Mouse (Mus musculus) CD4-positive, CD25-positive, alpha-beta regulatory T cell, adult 4 months (primary cell): ENCODE data around the gene Oaz1. TPM values are rescaled to one million over a fixed set of nuclear protein-coding genes. Genes with fewer than 3 reads are reported as not detected.
A peak's percentile ranks its signal among the peaks of the same experiment; 100 is the strongest.

Experiments used
- ATAC-seq: one replicate; pipeline ENCODE4 v1.8.0; 2017
- polyA plus RNA-seq, 2 experiments: library from polyadenylated mRNA; unstranded; fragments of 100-300 nt; shearing (Covaris generic); gene quantifications; one replicate each; pipeline ENCODE4 v1.2.1; 2017

Gene Oaz1
- polyA plus RNA-seq, result 1,000 to 10,000 TPM; 1,727 to 2,219 TPM

GRCm38 (mm10) chr10:80826151-80827062 is at the start of gene Oaz1:
Oaz1 (plus strand) TSS chr10:80826656.
- peak; percentile 89 for ATAC-seq

GRCm38 (mm10) chr10:80777123-80777522 is 49.3 kb upstream of the Oaz1 start:
- no peak for ATAC-seq

GRCm38 (mm10) chr10:80779565-80779964 is 46.9 kb upstream of the Oaz1 start:
- ATAC-seq, result no peak

DNA sequence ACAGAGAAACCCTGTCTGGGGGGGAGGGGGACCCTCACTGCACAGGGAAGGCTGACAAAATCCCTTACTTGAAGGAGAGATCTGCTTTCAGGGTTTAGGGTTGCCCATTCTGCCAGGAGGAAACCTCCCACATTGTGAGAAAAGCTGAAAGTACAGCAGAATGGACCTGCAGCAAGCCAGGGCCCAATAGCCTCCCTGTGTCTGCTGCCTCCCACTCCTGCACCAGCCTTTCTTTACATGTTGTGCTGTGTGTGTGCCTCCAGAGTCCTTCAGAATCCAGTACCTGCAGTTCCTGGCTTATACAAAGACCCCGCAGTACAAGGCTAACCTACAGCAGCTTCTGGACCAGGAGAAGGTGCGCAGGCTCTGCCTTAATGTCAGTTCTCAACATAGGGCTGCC is 42.2 kb upstream of the Oaz1 start:
- no peak for ATAC-seq

- ATAC-seq, result no peak
Measured at GRCm38 (mm10) chr10:80784871-80785270, 41.6 kb upstream of the Oaz1 start.

DNA sequence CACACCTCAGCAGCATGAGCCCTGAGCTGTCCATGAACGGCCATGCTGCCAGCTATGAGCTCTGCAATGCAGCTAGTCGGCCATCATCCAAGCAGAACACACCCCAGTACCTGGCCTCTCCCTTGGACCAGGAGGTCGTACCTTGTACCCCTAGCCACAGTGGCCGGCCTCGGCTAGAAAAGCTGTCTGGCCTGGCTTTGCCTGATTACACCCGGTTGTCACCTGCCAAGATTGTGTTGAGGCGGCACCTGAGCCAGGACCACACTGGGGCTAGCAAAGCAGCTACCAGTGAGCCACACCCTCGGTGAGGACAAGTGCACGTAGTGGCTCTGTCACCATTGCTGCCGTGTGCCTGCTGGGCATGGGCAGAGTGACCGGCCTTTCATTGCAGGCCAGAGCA is 40.5 kb upstream of the Oaz1 start:
- no peak for ATAC-seq

GRCm38 (mm10) chr10:80787517-80787916 is 38.9 kb upstream of the Oaz1 start:
- no peak for ATAC-seq

DNA sequence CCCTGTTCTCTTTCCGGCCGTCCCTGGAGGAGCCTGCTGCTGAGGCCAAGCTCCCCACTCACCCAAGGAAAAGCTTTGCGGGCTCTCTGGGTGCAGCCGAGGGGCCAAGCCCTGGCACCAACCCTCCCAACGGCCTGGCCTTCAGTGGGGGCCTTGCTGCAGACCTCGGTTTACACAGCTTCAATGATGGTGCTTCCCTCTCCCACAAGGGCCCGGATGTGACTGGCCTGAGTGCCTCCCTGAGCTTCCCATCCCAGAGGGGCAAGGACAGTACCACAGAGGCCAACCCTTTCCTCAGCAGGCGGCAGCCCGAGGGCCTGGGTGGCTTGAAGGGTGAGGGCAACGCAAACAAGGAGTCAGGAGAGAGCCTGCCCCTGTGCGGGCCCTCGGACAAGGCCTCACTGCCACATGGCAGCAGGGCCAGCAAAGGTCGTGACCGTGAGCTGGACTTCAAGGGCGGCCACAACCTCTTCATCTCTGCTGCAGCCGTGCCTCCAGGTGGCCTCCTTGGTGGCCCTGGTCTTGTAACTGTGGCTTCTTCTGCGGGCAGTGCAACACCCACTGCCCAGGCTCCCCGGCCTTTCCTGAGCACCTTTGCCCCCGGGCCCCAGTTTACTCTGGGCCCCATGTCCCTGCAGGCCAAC is 35.6 kb upstream of the Oaz1 start:
- ATAC-seq, result no peak

- no peak for ATAC-seq
Measured at GRCm38 (mm10) chr10:80791476-80792174, 34.8 kb upstream of the Oaz1 start.

DNA sequence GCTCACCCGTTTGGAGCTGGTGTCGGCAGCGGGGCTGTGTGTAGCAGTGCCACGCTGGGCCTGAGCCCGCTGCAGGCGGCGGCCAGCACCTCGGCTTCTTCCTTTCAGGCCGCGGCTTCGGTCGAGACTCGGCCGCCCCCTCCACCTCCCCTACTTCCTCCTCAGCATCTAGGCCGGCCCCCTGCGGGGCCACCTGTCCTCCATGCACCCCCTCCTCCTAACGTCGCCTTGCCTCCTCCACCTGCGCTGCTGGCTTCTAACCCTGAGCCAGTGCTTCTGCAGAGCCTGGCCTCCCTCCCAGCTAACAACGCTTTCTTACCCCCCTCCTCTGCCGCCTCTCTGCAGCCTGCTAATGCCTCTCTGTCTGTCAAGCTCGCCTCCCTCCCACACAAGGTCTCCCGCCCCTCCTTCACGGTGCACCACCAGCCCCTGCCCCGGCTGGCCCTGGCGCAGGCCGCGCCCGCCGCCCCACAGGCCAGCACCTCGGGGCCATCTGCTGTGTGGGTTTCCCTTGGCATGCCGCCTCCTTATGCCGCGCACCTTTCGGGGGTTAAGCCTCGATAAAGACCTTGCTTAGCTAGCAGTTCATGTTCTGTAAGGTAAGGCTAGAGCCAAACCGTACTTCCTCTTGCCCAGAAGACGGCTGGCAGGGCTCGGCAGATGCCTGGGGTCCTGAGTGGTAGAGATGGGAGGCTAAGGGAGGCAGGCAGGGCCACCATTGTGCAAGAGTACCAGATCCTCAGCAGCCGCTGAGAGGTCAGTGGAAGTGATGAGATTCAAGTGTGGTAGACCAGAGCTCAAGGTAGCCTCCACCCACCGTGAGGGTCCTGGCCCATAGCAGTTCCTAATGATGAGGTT is 34.1 kb upstream of the Oaz1 start:
- peak; percentile 38 for ATAC-seq

- no peak for ATAC-seq
Measured at GRCm38 (mm10) chr10:80793033-80793784, 33.2 kb upstream of the Oaz1 start.

- no peak for ATAC-seq
Measured at GRCm38 (mm10) chr10:80793803-80794202, 32.7 kb upstream of the Oaz1 start.

DNA sequence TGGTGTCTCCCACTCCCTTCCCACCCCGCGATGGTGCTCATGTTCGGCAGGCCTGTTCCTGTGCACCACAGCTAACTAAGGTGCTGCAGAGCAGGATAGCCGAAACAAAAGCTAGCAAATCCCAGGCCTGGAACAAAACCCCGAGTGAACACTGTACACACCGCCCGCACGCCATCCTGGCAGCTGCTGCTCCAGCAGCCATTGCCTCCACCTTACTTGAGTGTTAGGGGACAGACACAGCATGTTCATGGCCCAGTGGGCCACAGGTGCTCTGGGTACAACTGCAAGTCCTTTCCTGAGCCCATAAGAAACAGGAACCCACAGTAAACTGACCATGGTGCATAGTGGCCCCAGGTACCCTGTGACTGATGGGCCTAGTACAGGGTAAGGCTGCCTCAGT is 31.7 kb upstream of the Oaz1 start:
- ATAC-seq, result no peak

- no peak for ATAC-seq
Measured at GRCm38 (mm10) chr10:80796307-80796848, 30.1 kb upstream of the Oaz1 start.

DNA sequence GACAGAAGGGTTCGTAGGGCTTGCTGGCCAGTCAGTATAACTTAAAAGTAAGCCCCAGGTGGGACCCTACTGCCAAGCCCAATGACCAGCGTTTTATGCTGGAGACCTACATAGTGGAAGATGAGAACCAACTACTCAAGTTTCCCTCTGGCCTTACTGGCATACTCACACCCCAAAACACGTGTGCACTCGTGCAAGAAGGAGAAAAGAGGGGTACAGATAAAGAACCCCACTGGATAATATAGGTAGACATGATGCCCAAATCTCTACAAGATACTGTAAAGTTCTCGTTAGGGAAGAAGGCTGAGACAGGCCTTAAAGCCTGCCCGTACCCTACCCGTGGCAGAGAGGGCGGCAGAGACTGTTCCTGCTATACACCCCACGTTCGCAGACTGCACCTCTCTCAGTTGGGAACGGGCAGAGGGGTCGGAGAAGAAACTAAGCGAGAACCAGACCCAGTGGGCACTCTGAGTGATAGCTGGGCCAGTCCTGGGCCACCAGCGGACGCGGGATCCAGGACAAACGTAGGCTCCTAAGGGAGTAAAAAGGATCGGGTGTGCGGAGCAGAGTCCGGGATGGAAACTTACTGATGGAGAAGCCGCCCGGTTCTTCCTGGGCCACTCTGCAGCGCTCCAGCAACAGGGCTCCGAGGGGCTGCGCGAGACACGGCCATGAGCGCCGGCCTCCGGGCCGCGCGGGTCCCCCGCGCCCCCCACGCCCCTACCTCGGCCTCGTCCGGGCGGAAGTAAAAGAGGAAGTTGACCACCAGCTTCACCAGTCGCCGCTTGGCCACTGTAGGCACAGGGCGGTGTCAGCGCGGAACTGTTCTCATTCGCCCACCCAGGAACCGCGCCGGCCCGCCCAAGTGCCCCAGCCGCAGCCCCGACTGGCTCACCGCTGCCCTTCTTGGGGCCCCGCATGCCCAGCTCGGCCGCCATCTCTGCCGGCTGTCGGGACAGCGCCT is 29.0 kb upstream of the Oaz1 start:
- no peak for ATAC-seq

DNA sequence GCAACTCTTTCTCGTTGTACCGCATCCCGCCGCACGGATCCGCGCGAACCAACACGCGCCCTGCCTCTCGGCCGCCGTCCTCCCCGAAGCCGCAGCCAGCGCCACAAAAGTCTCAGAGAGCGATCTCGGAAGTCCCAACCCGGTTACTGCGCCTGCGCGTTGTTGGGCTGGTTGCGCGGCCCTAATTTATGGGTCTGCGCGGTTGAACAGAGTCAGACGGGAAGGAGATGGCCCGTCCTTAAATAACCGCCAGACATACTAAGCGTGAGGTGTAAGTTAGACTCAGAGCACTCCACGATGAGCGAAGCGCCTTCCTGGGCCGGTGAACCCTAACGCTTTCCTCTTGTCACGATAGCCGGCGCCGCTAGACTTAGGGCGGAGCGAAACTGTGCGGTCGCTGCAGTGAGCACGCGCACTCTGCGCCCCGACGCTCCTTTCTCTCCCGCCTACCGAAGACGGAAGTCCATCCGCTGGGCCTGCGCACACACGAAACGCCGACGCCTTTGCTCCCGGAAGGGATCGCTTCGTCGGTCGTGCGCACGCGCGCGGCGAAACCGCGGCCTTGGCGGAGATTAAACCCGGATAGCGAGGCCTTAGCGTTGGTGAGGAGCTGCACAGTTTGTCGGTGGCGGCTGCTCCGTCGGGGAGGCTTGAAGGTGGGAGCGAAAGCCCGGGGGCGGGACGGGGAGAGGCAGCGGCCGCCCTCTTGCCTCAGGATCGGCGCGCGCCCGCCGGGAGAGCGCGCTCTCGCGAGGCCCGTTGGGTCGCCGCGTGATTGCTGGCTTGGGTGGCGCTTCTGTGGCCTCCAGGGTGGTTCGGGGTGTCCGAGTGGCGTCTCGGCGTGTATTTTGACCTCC is 28.1 kb upstream of the Oaz1 start, which contains the start of the genes Sf3a2 and Plekhj1:
Sf3a2 (plus strand) TSS at position 49 of the 857 bp plus-strand sequence.
Plekhj1 (minus strand) TSS at position 477 of the 857 bp plus-strand sequence.
- ATAC-seq, result peak; percentile 93

DNA sequence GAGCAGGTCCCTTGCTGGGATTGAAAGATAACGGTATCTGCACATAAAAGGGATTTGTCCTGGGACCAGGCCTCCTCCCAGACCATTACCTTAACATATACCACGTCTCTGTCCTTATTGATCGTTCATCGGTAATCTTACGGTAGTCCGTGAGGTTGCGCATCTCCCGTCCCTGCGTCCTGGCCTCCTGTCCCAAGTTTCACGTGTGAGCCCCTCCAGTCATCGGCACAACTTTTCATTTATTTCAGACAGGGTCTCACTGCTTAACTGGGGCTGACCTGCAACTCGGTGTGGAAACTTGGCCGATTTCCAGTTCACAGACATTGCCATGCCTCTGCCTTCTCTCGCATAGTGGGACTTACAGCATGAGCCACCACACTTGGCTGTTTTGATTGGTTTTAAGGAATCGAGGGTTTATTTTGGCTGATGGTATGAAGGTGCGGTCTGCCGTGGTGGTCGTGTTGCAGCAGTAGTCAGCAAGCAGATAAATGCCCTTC is 27.3 kb upstream of the Oaz1 start:
- no peak for ATAC-seq

- no peak for ATAC-seq
Measured at GRCm38 (mm10) chr10:80802204-80802912, 24.1 kb upstream of the Oaz1 start.
